Comparison of ENCODE assay signal across 8 mouse cellular contexts in the genomic region with DNA sequence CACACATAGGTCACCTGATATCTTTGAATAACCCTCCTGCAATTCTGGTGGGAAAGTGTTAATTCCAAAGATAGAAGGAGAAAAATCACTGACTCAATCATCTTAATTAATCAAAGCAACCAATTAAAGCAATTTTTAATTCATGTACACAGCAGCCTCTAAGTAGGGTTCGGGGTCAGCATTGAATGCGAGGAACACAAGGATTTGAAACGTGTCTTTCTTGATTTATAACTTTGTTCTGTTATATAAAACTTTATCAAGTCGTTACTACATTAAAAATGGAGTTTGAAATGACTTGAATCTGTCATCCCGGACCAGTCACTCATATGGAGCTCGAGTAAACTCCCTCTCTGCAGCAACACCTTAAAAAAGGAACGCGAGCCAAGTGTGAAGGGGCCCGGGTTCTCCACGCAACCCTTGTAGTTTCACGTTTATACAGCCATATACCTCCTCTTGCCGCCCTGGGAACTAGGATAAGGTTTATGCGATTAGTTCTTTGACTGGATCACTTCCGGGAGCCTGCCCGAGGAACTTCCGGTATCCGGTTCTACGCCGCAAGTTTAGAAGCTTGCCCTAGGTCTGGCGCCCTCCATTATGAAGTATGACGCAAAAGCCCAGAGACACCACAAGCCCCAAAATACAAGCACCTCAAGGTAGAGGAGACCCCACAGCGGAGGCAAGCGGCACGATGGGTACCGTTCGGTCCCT. TPM values are rescaled to one million over a fixed set of nuclear protein-coding genes. Genes with fewer than 3 reads are reported as not detected.
DNase-seq lines count a peak whose midpoint lies in the region; ATAC-seq and TF ChIP-seq lines count a peak whose summit lies in the region.

No protein-coding gene starts in this region.

- no peaks in the 10 kb centered on the region; the same call in 1 of the 2 replicates for H3K4me1 ChIP-seq in intestine, embryonic 16.5 days (ENCODE audit: control insufficient read depth, insufficient read depth, low read length)
- peaks cover 5% of the 10 kb centered on the region for H3K4me1 ChIP-seq in midbrain, embryonic 16.5 days (ENCODE audit: control insufficient read depth, insufficient read depth, low read length)

- peak; percentile 86 for ATAC-seq in intestine, embryonic 16.5 days
- ATAC-seq in midbrain, embryonic 16.5 days = peak; percentile 92

- WGBS in intestine, embryonic 16.5 days = 10% methylated on average over 26 of the region's 26 CpGs
- 11% methylated on average over 26 of the region's 26 CpGs for WGBS in midbrain, embryonic 16.5 days

- H3K9me3 ChIP-seq in intestine, embryonic 16.5 days (ENCODE audit: control insufficient read depth, low read length) = no peaks in the 10 kb centered on the region
- no peaks in the 10 kb centered on the region for H3K9me3 ChIP-seq in midbrain, embryonic 16.5 days (replicated peaks; ENCODE audit: control insufficient read depth, low read length, poor library complexity, severe bottlenecking)

- H3K36me3 ChIP-seq in intestine, embryonic 16.5 days (ENCODE audit: control insufficient read depth, insufficient read depth, low read length) = no peaks in the 10 kb centered on the region
- no peaks in the 10 kb centered on the region for H3K36me3 ChIP-seq in midbrain, embryonic 16.5 days (ENCODE audit: control insufficient read depth, insufficient read depth, low read length)

- TF ChIP-seq POLR2A in brain, embryonic 14.5 days (IDR thresholded peaks at IDR 0.05; ENCODE audit: borderline replicate concordance, extremely low read depth, insufficient read depth, insufficient read length, poor library complexity, severe bottlenecking) = no peak

- H3K4me2 ChIP-seq in intestine, embryonic 16.5 days (ENCODE audit: low read depth, low read length) = peak overlapping the region; percentile 75
- peak overlapping the region; percentile 85 for H3K4me2 ChIP-seq in midbrain, embryonic 16.5 days (ENCODE audit: low read length)

- TF ChIP-seq CTCF in brain, embryonic 14.5 days (IDR thresholded peaks at IDR 0.05; ENCODE audit: borderline replicate concordance, extremely low read depth, insufficient read depth, insufficient read length) = no peak

- H3K4me3 ChIP-seq in intestine, embryonic 16.5 days (ENCODE audit: low read length) = peak overlapping the region; percentile 47
- H3K4me3 ChIP-seq in midbrain, embryonic 16.5 days (ENCODE audit: low read depth, low read length) = peak overlapping the region; percentile 55

- H3K27me3 ChIP-seq in intestine, embryonic 16.5 days (replicated peaks; ENCODE audit: control insufficient read depth, insufficient read depth, low read length) = no peaks in the 10 kb centered on the region
- no peaks in the 10 kb centered on the region for H3K27me3 ChIP-seq in midbrain, embryonic 16.5 days (ENCODE audit: control insufficient read depth, insufficient read depth, low read depth, low read length)

- peak overlapping the region; percentile 95 for H3K27ac ChIP-seq in intestine, embryonic 16.5 days (ENCODE audit: low read length)
- peak overlapping the region; percentile 97 for H3K27ac ChIP-seq in midbrain, embryonic 16.5 days (ENCODE audit: low read length)

- peak; percentile 84 for DNase-seq in ovary, adult 18-20 months (ENCODE audit: low spot score)
- DNase-seq in ovary, postnatal 14 days (ENCODE audit: low spot score) = no peak
- peak; percentile 97 for DNase-seq in brain, embryonic 14.5 days (ENCODE audit: low read depth)
- peak; percentile 92 for DNase-seq in forelimb bud, embryonic 11.5 days (ENCODE audit: low read depth, low spot score)
- peak; percentile 90 for DNase-seq in liver
- DNase-seq in ovary, postnatal 36 days (ENCODE audit: low spot score) = no peak

- peak overlapping the region; percentile 85 for H3K9ac ChIP-seq in intestine, embryonic 16.5 days (ENCODE audit: low read depth, low read length)
- peak overlapping the region; percentile 72 for H3K9ac ChIP-seq in midbrain, embryonic 16.5 days (ENCODE audit: low read depth, low read length)

RNA-seq across cellular contexts. Expression of a gene that starts 17.0 kb away (rescaled TPM):
- 9.0 and 10.6 TPM in 2 replicates for polyA plus RNA-seq in brain, embryonic 14.5 days (2012; rRNA removed)
- 3.7 and 5.4 TPM in 2 replicates for polyA plus RNA-seq in intestine, embryonic 16.5 days (2015; fragmentation: Nextera tagmentation; extraction: Ambion mirVana)
- polyA plus RNA-seq in midbrain, embryonic 16.5 days (2015; fragmentation: Nextera tagmentation; extraction: Ambion mirVana) = 16.8 and 17.9 TPM in 2 replicates

RNA-seq across cellular contexts. Expression of a gene that starts 21.3 kb away (rescaled TPM):
- 240 and 265 TPM in 2 replicates for polyA plus RNA-seq in brain, embryonic 14.5 days (2012; rRNA removed)
- 751 and 822 TPM in 2 replicates for polyA plus RNA-seq in intestine, embryonic 16.5 days (2015; fragmentation: Nextera tagmentation; extraction: Ambion mirVana)
- polyA plus RNA-seq in midbrain, embryonic 16.5 days (2015; fragmentation: Nextera tagmentation; extraction: Ambion mirVana) = 226 and 237 TPM in 2 replicates

RNA-seq across cellular contexts. Expression of a gene that starts 37.9 kb away (rescaled TPM):
- 84.4 and 94.6 TPM in 2 replicates for polyA plus RNA-seq in brain, embryonic 14.5 days (2012; rRNA removed)
- 76.2 and 85.9 TPM in 2 replicates for polyA plus RNA-seq in intestine, embryonic 16.5 days (2015; fragmentation: Nextera tagmentation; extraction: Ambion mirVana)
- polyA plus RNA-seq in midbrain, embryonic 16.5 days (2015; fragmentation: Nextera tagmentation; extraction: Ambion mirVana) = 138 and 141 TPM in 2 replicates

RNA-seq across cellular contexts. Expression of a gene that starts 58.6 kb away (rescaled TPM):
- not detected in 2 replicates for polyA plus RNA-seq in brain, embryonic 14.5 days (2012; rRNA removed)
- polyA plus RNA-seq in intestine, embryonic 16.5 days (2015; fragmentation: Nextera tagmentation; extraction: Ambion mirVana) = 1.2 and 2.0 TPM in 2 replicates
- 1.8 and 3.5 TPM in 2 replicates for polyA plus RNA-seq in midbrain, embryonic 16.5 days (2015; fragmentation: Nextera tagmentation; extraction: Ambion mirVana)

Comparison
In these comparisons a context has a peak if more than half of its experiments do, and no peak if none do; other contexts are left out.
1. DNase-seq: peak in ovary, adult 18-20 months (single experiment), brain, embryonic 14.5 days (single experiment), forelimb bud, embryonic 11.5 days (single experiment) and liver (single experiment); none in ovary, postnatal 14 days (single experiment) and ovary, postnatal 36 days (single experiment).